Mouse (Mus musculus): Measurements from ENCODE around the gene Scn3b. TPM values are rescaled to one million over a fixed set of nuclear protein-coding genes. Genes with fewer than 3 reads are reported as not detected.

Gene Scn3b
- polyA plus RNA-seq, 1 experiment from 2014 or later = 0.15 TPM

DNA sequence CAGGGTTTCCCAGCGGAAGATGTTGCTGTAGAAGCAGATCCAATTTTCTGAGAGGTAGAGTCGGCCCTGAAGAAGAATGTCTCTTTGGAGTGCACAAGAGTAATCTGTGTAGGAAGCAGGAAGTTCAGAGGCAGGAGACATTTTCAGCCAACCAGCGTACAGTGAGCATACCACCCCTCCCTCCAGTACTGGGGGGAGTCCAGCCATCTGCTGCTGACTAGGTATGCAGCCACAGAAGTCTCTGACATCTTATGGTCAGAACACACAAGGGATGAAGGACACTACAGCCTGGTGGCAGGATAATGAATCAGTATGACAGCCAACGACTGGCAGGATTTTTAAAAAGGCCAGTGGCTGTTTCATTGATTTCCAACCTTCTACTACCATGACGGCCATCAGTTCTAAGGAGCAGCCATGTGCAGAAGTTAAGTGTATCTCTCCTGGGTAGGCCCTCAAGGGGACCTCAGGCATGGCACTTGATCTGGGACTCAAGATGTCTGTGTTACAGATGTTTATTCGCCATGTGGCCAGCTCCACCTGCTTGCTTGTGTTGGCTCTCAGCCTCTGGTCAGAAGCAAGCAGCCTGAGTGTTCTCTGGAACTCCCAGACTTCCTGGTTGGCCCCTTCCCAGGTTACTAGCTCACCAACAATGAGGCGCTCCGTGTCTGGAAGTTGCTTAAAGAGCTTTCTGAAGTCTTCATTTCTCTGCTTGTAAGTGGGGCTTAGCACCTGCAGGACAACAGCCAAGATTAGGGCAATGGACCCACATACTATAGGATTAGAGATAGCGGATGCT is 48.0 kb downstream of the Scn3b start:
- H3K27ac ChIP-seq (ENCODE audit: low read depth) = no peak overlapping the region
- peaks cover 5% of the 10 kb centered on the region for H3K4me1 ChIP-seq (ENCODE audit: insufficient read depth)
- H3K9me3 ChIP-seq (ENCODE audit: low read length) = no peaks in the 10 kb centered on the region
- H3K27me3 ChIP-seq (ENCODE audit: insufficient read depth, low read length) = no peaks in the 10 kb centered on the region
- no peak overlapping the region for H3K9ac ChIP-seq (replicated peaks)
- no peak overlapping the region for H3K4me3 ChIP-seq (ENCODE audit: low read depth, low read length)
- ATAC-seq (no peak), DNase-seq (no peak)
- 79% methylated on average over 9 of the region's 9 CpGs for WGBS (ENCODE audit: insufficient replicate concordance)
- H3K4me2 ChIP-seq (ENCODE audit: low read depth, low read length) = no peak overlapping the region
- TF ChIP-seq EP300 (IDR thresholded peaks at IDR 0.05; ENCODE audit: low read depth) (no peak), CTCF (IDR thresholded peaks at IDR 0.05; ENCODE audit: low read depth) (no peak)
- 0 out of 2 replicates have a peak, but pooled peaks cover 2% of the 10 kb centered on the region for H3K36me3 ChIP-seq (replicated peaks; ENCODE audit: insufficient read depth, low read length)

DNA sequence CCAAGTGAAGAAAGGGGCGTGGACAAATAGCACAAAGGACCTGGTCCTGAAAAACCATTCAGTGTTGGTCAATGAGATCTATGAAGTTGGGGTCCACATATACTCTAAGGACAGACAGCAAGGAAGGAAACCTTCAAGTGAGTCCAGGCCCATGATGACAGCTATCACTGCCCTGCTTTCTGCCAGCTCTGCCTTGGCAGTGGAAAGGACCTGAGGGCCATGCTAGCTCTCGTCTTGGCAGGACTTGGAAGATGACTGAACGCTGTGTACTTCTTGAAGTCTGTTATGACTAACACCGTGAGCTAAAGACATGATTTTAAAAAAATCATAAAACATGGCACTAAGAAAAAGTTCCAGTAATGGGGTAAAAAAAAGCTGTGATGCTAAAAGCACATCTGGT is 48.7 kb downstream of the Scn3b start:
- 0 out of 2 replicates have a peak, but pooled peaks cover 2% of the 10 kb centered on the region for H3K36me3 ChIP-seq (replicated peaks; ENCODE audit: insufficient read depth, low read length)
- no peak for TF ChIP-seq CTCF (IDR thresholded peaks at IDR 0.05; ENCODE audit: low read depth)
- no peak for TF ChIP-seq EP300 (IDR thresholded peaks at IDR 0.05; ENCODE audit: low read depth)
- no peak overlapping the region for H3K9ac ChIP-seq (replicated peaks)
- no peaks in the 10 kb centered on the region for H3K27me3 ChIP-seq (ENCODE audit: insufficient read depth, low read length)
- H3K4me3 ChIP-seq (ENCODE audit: low read depth, low read length) = no peak overlapping the region
- H3K4me2 ChIP-seq (ENCODE audit: low read depth, low read length) = no peak overlapping the region
- DNase-seq = no peak
- H3K4me1 ChIP-seq (ENCODE audit: insufficient read depth) = peaks cover 5% of the 10 kb centered on the region
- no peak for ATAC-seq
- WGBS (ENCODE audit: insufficient replicate concordance) = 84% methylated on average over 4 of the region's 4 CpGs
- no peak overlapping the region for H3K27ac ChIP-seq (ENCODE audit: low read depth)
- H3K9me3 ChIP-seq (ENCODE audit: low read length) = no peaks in the 10 kb centered on the region

DNA sequence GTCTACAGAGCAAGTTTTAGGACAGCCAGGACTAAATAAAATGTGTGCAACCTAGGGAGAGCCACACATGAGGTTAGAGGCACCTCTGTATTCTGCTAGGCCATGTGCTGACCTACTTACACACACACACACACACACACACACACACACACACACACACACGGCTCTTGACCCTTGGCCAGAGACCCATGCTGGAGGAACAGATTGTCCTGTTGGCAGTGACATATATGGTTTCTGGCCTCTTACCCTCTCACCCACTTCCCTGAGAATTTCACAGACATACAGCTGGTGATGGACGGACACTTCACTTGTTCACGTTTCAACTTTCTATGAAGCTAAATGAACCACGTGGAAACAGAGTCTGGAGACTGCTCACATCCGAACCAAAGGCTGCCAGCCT is 49.8 kb downstream of the Scn3b start:
- Histone ChIP-seq H3K4me3 (ENCODE audit: low read depth, low read length) (no peak overlapping the region), H3K27me3 (ENCODE audit: insufficient read depth, low read length) (no peaks in the 10 kb centered on the region), H3K4me2 (ENCODE audit: low read depth, low read length) (no peak overlapping the region), H3K36me3 (replicated peaks; ENCODE audit: insufficient read depth, low read length) (0 out of 2 replicates have a peak, but pooled peaks cover 2% of the 10 kb centered on the region), H3K9ac (replicated peaks) (no peak overlapping the region), H3K4me1 (ENCODE audit: insufficient read depth) (peaks cover 7% of the 10 kb centered on the region), H3K9me3 (ENCODE audit: low read length) (no peaks in the 10 kb centered on the region), H3K27ac (ENCODE audit: low read depth) (no peak overlapping the region)
- DNase-seq (no peak), ATAC-seq (no peak)
- TF ChIP-seq EP300 (IDR thresholded peaks at IDR 0.05; ENCODE audit: low read depth) = no peak
- TF ChIP-seq CTCF (IDR thresholded peaks at IDR 0.05; ENCODE audit: low read depth) = no peak
- WGBS (ENCODE audit: insufficient replicate concordance) = 69% methylated on average over 5 of the region's 5 CpGs

DNA sequence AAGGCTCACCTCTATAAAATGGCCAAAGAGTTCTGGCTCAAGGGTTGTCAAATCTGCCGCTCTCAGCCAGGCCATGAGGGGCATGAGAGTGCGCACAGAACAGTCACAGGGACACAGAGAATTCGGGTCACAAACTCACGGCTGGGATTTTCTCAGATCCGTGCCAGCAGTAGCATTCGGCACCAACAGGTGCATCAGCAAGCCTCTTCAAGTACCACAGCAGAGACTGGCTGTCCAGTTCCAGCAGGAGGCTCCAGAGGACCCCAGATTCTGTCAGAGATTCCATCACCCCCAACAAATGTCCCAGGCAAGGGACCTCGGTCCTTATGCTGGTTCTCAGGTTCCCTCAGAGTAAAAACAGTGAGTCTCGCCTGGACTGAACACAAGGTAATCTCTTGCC is 51.4 kb downstream of the Scn3b start:
- H3K9ac ChIP-seq (replicated peaks) = no peak overlapping the region
- WGBS (ENCODE audit: insufficient replicate concordance) = 74% methylated on average over 8 of the region's 8 CpGs
- H3K27ac ChIP-seq (ENCODE audit: low read depth) = 0 out of 2 replicates have a peak overlapping the region, but pooled peaks have one; percentile 51
- H3K4me2 ChIP-seq (ENCODE audit: low read depth, low read length) = 0 out of 2 replicates have a peak overlapping the region, but pooled peaks have one; percentile 32
- no peaks in the 10 kb centered on the region for H3K9me3 ChIP-seq (ENCODE audit: low read length)
- DNase-seq (no peak), ATAC-seq (no peak)
- H3K4me1 ChIP-seq (ENCODE audit: insufficient read depth) = peaks cover 17% of the 10 kb centered on the region
- H3K36me3 ChIP-seq (replicated peaks; ENCODE audit: insufficient read depth, low read length) = no peaks in the 10 kb centered on the region
- TF ChIP-seq CTCF (IDR thresholded peaks at IDR 0.05; ENCODE audit: low read depth) (no peak), EP300 (IDR thresholded peaks at IDR 0.05; ENCODE audit: low read depth) (no peak)
- H3K4me3 ChIP-seq (ENCODE audit: low read depth, low read length) = no peak overlapping the region
- H3K27me3 ChIP-seq (ENCODE audit: insufficient read depth, low read length) = no peaks in the 10 kb centered on the region

DNA sequence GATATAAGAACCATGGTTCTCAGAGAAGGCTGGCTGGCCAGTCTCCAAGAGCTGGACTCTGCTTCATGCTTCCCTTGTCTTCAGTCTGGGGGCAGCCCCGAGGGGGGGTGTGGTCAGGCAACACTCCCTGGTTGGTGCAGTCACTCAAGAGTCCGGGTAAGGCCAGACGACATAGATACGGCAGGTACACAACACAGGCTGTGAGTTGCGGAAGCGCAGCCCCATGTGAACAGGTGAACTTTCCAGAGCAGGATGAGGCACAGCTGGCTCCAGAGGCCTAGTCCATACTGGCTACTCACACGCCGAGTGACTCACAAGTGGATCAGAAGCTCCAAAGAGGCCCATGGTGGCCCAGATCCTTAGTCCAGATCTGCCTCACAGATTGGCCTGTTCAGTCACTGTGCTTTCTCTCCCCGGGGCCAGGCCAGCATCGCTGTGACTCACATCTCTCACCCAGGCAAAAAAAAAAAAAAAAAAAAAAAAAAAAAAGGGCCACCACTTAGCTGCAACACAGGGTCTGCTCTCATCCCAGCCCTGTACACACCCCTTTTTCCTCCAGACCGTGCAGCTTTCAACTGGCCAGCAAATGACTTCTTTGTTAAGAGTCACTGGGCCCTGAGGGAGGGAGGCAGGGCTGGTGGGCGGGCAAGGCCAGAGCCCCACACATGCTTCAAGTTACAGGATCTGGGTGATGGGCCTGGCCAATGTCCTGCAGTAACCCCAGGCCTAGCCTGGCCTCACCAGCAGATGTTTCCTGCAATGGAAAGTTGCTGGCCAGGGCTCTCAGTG is 52.1 kb downstream of the Scn3b start:
- H3K4me2 ChIP-seq (ENCODE audit: low read depth, low read length) = 0 out of 2 replicates have a peak overlapping the region, but pooled peaks have one; percentile 32
- no peak overlapping the region for H3K4me3 ChIP-seq (ENCODE audit: low read depth, low read length)
- H3K27ac ChIP-seq (ENCODE audit: low read depth) = peak overlapping the region; percentile 51; the same call in 1 of the 2 replicates
- DNase-seq = peak; percentile 57
- H3K27me3 ChIP-seq (ENCODE audit: insufficient read depth, low read length) = no peaks in the 10 kb centered on the region
- TF ChIP-seq CTCF (IDR thresholded peaks at IDR 0.05; ENCODE audit: low read depth) (no peak), EP300 (IDR thresholded peaks at IDR 0.05; ENCODE audit: low read depth) (0 out of 2 replicates have a peak, but pooled peaks have one; percentile 11)
- no peaks in the 10 kb centered on the region for H3K36me3 ChIP-seq (replicated peaks; ENCODE audit: insufficient read depth, low read length)
- peak; percentile 79 for ATAC-seq
- no peaks in the 10 kb centered on the region for H3K9me3 ChIP-seq (ENCODE audit: low read length)
- H3K4me1 ChIP-seq (ENCODE audit: insufficient read depth) = peaks cover 17% of the 10 kb centered on the region
- no peak overlapping the region for H3K9ac ChIP-seq (replicated peaks)
- 49% methylated on average over 12 of the region's 12 CpGs for WGBS (ENCODE audit: insufficient replicate concordance)

DNA sequence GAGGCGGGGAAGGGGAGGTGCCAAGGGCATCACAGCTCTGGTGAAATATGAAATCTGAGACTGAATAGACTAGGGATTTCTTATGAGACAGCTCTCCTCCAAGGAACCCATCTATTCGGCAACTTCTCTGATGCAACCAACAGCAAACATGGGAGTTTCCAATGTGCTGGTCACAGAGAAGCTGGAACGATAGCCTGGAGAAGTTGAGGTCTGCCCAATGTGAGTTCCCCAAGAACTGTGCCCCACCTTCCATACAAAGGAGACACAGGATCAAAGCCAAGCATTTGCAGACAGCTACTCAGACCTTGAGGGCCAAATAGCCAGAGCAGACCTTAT is 52.6 kb downstream of the Scn3b start:
- peaks cover 17% of the 10 kb centered on the region for H3K4me1 ChIP-seq (ENCODE audit: insufficient read depth)
- H3K4me2 ChIP-seq (ENCODE audit: low read depth, low read length) = no peak overlapping the region
- WGBS (ENCODE audit: insufficient replicate concordance) = 43% methylated on average over 3 of the region's 3 CpGs

More for the DNA sequence above, 52.6 kb downstream of the Scn3b start:
- Histone ChIP-seq H3K27me3 (ENCODE audit: insufficient read depth, low read length) (no peaks in the 10 kb centered on the region), H3K4me3 (ENCODE audit: low read depth, low read length) (no peak overlapping the region), H3K36me3 (replicated peaks; ENCODE audit: insufficient read depth, low read length) (no peaks in the 10 kb centered on the region), H3K9ac (replicated peaks) (no peak overlapping the region), H3K27ac (ENCODE audit: low read depth) (peak overlapping the region; percentile 34; the same call in 1 of the 2 replicates), H3K9me3 (ENCODE audit: low read length) (no peaks in the 10 kb centered on the region)
- TF ChIP-seq CTCF (IDR thresholded peaks at IDR 0.05; ENCODE audit: low read depth) (no peak), EP300 (IDR thresholded peaks at IDR 0.05; ENCODE audit: low read depth) (no peak; the same call in 1 of the 2 replicates)
- ATAC-seq = no peak
- no peak for DNase-seq
